Mouse (Mus musculus): ENCODE results near the gene LTO1.

- TF ChIP-seq CTCF (IDR thresholded peaks at IDR 0.05; ENCODE audit: insufficient read depth, low read length) (no peak), POLR2A (IDR thresholded peaks at IDR 0.05; ENCODE audit: borderline replicate concordance, extremely low read depth, low read depth, low read length) (no peak)
These were observed 18.3 kb upstream of the LTO1 start, which contains the start of gene Fgf15 for GRCm38 (mm10) chr7:144896294-144897218.

Measured in lung, adult 2 months (tissue).